Mouse (Mus musculus) kidney, postnatal 0 days (tissue): ENCODE results near the gene Foxc1. TPM values are rescaled to one million over a fixed set of nuclear protein-coding genes. Genes with fewer than 3 reads are reported as not detected.

Experiments used
- ATAC-seq: fragments of 200-750 bp; cut with Nextera tagmentation; replicated peaks from 2 replicates; pipeline ENCODE4 v1.8.0; 2017; ENCODE audit warnings: low read depth, moderate number of reproducible peaks, moderate TSS enrichment, moderate library complexity; ENCODE audit not compliant: low FRiP score
- DNase-seq: peaks from one replicate; pipeline ENCODE4 v3.0.0-alpha.2; 2016; ENCODE audit warnings: low spot score
- H3K27ac ChIP-seq: fragments of 300-500 bp; sonication (generic); 2 replicates; pipeline ENCODE4 v1.5.1; 2014; ENCODE audit warnings: mild to moderate bottlenecking
- H3K27me3 ChIP-seq: fragments of 300-500 bp; sonication (generic); 2 replicates; pipeline ENCODE4 v1.6.1; 2014; ENCODE audit warnings: low read length, mixed read lengths; ENCODE audit not compliant: insufficient read depth
- H3K36me3 ChIP-seq: fragments of 300-500 bp; sonication (generic); 2 replicates; pipeline ENCODE4 v1.6.1; 2014; ENCODE audit warnings: low read length, mixed read lengths; ENCODE audit not compliant: insufficient read depth
- H3K4me1 ChIP-seq: fragments of 300-500 bp; sonication (generic); replicated peaks from 2 replicates; pipeline ENCODE4 v1.6.1; 2014; ENCODE audit warnings: antibody characterized with exemption, low read length, mixed read lengths; ENCODE audit not compliant: insufficient read depth
- H3K4me2 ChIP-seq: fragments of 300-500 bp; sonication (generic); 2 replicates; pipeline ENCODE4 v1.6.1; 2014; ENCODE audit warnings: mild to moderate bottlenecking, low read length, moderate library complexity, mixed read lengths
- H3K4me3 ChIP-seq: fragments of 300-500 bp; sonication (generic); replicated peaks from 2 replicates; pipeline ENCODE4 v1.5.1; 2014; ENCODE audit warnings: low read depth, low read length
- H3K9ac ChIP-seq: fragments of 300-500 bp; sonication (generic); 2 replicates; pipeline ENCODE4 v1.6.1; 2014; ENCODE audit warnings: low read depth, low read length
- H3K9me3 ChIP-seq: fragments of 300-500 bp; sonication (generic); replicated peaks from 2 replicates; pipeline ENCODE4 v1.6.1; 2016; ENCODE audit warnings: low read length, inconsistent platforms, mixed read lengths
- CTCF ChIP-seq: IDR thresholded peaks from 2 replicates; pipeline ENCODE4 v1.5.1; 2016; ENCODE audit warnings: antibody characterized with exemption, low read depth, mild to moderate bottlenecking, moderate library complexity
- WGBS: fragments of 180-500 bp; shearing (Covaris S2); extraction: QIAGEN DNeasy Blood & Tissue Kit; methylation state at CpG from one replicate; pipeline ENCODE4 v1.1.7; 2014; 5-methylcytosine and 5-hydroxymethylcytosine counted together
- polyA plus RNA-seq: library from polyadenylated mRNA; unstranded; fragments of >200 nt; fragmentation: Nextera tagmentation; extraction: Ambion mirVana; gene quantifications from 2 replicates; pipeline ENCODE4 v1.2.1, GENCODE M21; 2015

Gene Foxc1
- polyA plus RNA-seq, 1 experiment from 2014 or later: 7.6 TPM

- H3K9ac ChIP-seq: no peak overlapping the region
- H3K36me3 ChIP-seq: no peaks in the 10 kb centered on the region
- DNase-seq (no peak), ATAC-seq (no peak)
- H3K4me1 ChIP-seq: peaks cover 6% of the 10 kb centered on the region; the same call in 1 of the 2 replicates
- 30% methylated on average over 5 of the region's 5 CpGs for WGBS
- TF ChIP-seq CTCF: peak; percentile 29; the same call in 1 of the 2 replicates
- no peaks in the 10 kb centered on the region for H3K9me3 ChIP-seq
- H3K27me3 ChIP-seq: no peaks in the 10 kb centered on the region
- H3K27ac ChIP-seq: no peak overlapping the region
- no peak overlapping the region for H3K4me3 ChIP-seq
- no peak overlapping the region for H3K4me2 ChIP-seq
These were observed 16.9 kb downstream of the Foxc1 start for GRCm38 (mm10) chr13:31823316-31823715.

GRCm38 (mm10) chr13:31825180-31825579 lies 18.7 kb downstream of the Foxc1 start:
- no peak overlapping the region for H3K4me2 ChIP-seq
- no peak overlapping the region for H3K9ac ChIP-seq
- H3K9me3 ChIP-seq: no peaks in the 10 kb centered on the region
- TF ChIP-seq CTCF: no peak
- DNase-seq (no peak), ATAC-seq (no peak)
- no peak overlapping the region for H3K4me3 ChIP-seq
- H3K27ac ChIP-seq: no peak overlapping the region
- 88% methylated on average over 1 of the region's 1 CpGs for WGBS
- H3K36me3 ChIP-seq: no peaks in the 10 kb centered on the region
- peaks cover 6% of the 10 kb centered on the region; the same call in 1 of the 2 replicates for H3K4me1 ChIP-seq
- H3K27me3 ChIP-seq: no peaks in the 10 kb centered on the region

DNA sequence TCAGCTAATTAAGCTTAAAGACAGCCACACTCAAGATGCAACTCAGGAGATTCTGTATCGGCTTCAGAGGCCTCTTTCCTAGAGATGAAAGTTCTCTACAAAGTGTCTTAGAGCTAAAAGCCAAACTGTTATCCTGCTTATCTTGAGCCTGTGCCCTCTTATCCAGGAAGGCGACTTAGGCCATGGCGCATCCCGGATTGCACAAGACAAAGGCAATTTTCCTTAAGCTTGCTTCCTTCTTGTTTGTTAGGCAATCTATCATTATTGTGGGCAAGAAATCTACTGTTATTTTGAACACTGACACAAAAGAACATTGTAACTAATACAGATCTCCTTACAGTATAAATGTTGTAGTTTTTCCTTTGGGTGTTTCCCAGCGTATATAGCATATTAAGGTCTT lies 20.7 kb downstream of the Foxc1 start:
- WGBS: 90% methylated on average over 5 of the region's 5 CpGs
- no peak overlapping the region for H3K4me3 ChIP-seq
- DNase-seq (no peak), ATAC-seq (no peak)
- peaks cover 5% of the 10 kb centered on the region; the same call in 1 of the 2 replicates for H3K4me1 ChIP-seq
- no peaks in the 10 kb centered on the region for H3K36me3 ChIP-seq
- no peak for TF ChIP-seq CTCF
- H3K9me3 ChIP-seq: no peaks in the 10 kb centered on the region
- no peak overlapping the region for H3K27ac ChIP-seq
- H3K27me3 ChIP-seq: no peaks in the 10 kb centered on the region
- H3K9ac ChIP-seq: no peak overlapping the region
- H3K4me2 ChIP-seq: no peak overlapping the region

DNA sequence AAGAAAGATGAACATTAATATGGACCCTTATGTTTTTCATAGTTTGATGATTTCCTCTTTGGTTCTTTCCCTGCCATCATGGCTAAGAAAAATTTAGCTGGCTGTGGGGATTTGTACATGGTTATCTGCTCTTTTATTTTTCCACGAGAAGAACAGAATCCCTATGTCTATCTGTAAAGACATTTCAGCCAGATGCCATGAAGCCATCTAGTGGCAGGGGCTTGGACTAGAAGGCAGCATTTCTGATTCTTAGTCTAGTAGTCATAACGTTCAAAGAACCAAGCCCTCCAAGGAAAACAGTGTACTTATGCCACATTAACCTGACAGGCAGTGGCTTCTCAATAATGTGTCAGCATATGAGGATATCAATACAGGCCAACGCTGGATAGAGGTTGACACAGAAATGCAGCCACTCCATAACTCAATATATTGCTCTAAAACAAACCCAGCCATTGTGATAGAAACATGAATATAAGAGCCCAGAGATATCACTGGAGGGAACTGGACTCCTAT lies 21.4 kb downstream of the Foxc1 start:
- peak; percentile 48; the same call in 1 of the 2 replicates for TF ChIP-seq CTCF
- no peak for ATAC-seq
- H3K27me3 ChIP-seq: no peaks in the 10 kb centered on the region
- WGBS: 45% methylated on average over 3 of the region's 3 CpGs
- no peak for DNase-seq
- no peaks in the 10 kb centered on the region for H3K9me3 ChIP-seq
- H3K27ac ChIP-seq: no peak overlapping the region
- H3K36me3 ChIP-seq: no peaks in the 10 kb centered on the region
- H3K4me3 ChIP-seq: no peak overlapping the region
- 0 out of 2 replicates have a peak, but pooled peaks cover under 1% of the 10 kb centered on the region for H3K4me1 ChIP-seq
- H3K9ac ChIP-seq: no peak overlapping the region
- H3K4me2 ChIP-seq: no peak overlapping the region

GRCm38 (mm10) chr13:31828446-31828845 lies 22.0 kb downstream of the Foxc1 start:
- WGBS: 95% methylated on average over 4 of the region's 4 CpGs
- no peak for DNase-seq
- no peak for TF ChIP-seq CTCF
- Histone ChIP-seq H3K9ac (no peak overlapping the region), H3K27ac (no peak overlapping the region), H3K27me3 (no peaks in the 10 kb centered on the region), H3K9me3 (no peaks in the 10 kb centered on the region), H3K36me3 (no peaks in the 10 kb centered on the region), H3K4me1 (no peaks in the 10 kb centered on the region), H3K4me3 (no peak overlapping the region), H3K4me2 (no peak overlapping the region)
- no peak for ATAC-seq

- no peaks in the 10 kb centered on the region for H3K36me3 ChIP-seq
- H3K27me3 ChIP-seq: no peaks in the 10 kb centered on the region
- H3K9ac ChIP-seq: no peak overlapping the region
- ATAC-seq: no peak
- H3K4me3 ChIP-seq: no peak overlapping the region
- DNase-seq: peak; percentile 74
- no peaks in the 10 kb centered on the region for H3K9me3 ChIP-seq
- H3K4me2 ChIP-seq: no peak overlapping the region
- TF ChIP-seq CTCF: no peak
- no peak overlapping the region for H3K27ac ChIP-seq
- no peaks in the 10 kb centered on the region for H3K4me1 ChIP-seq
- 43% methylated on average over 9 of the region's 9 CpGs for WGBS
These were observed 23.9 kb downstream of the Foxc1 start for GRCm38 (mm10) chr13:31830332-31830731.

- Histone ChIP-seq H3K4me3 (no peak overlapping the region), H3K4me1 (no peaks in the 10 kb centered on the region), H3K9me3 (no peaks in the 10 kb centered on the region), H3K27ac (no peak overlapping the region), H3K4me2 (no peak overlapping the region), H3K36me3 (no peaks in the 10 kb centered on the region), H3K9ac (no peak overlapping the region), H3K27me3 (no peaks in the 10 kb centered on the region)
- DNase-seq: no peak
- TF ChIP-seq CTCF: no peak
- WGBS: 74% methylated on average over 4 of the region's 4 CpGs
- ATAC-seq: no peak
These were observed 29.4 kb downstream of the Foxc1 start for GRCm38 (mm10) chr13:31835802-31836201.
